Mouse (Mus musculus) MEL (cell line): ENCODE data around the gene Cyp2d26. TPM values are rescaled to one million over a fixed set of nuclear protein-coding genes. Genes with fewer than 3 reads are reported as not detected.
A peak's percentile ranks its signal among the peaks of the same experiment; 100 is the strongest.

ENCODE experiments used
- DNase-seq: peaks from one replicate; pipeline ENCODE4 v3.0.0; 2011; ENCODE audit warnings: low read depth, low spot score
- H3K27ac ChIP-seq: 2 replicates; pipeline ENCODE4 v1.5.1; 2012; ENCODE audit warnings: low read depth, mild to moderate bottlenecking, control low read depth, low read length, moderate library complexity; ENCODE audit not compliant: control insufficient read depth
- H3K27me3 ChIP-seq, 2 experiments: fragments of 150-350 bp in 1 of 2; sonication (generic) in 1 of 2; 2 replicates each; pipeline ENCODE4 v1.6.1; 2012; ENCODE audit warnings: low read length in 2 of 2, mild to moderate bottlenecking in 2 of 2, improper control_type of control experiment in 1 of 2, moderate library complexity in 1 of 2; ENCODE audit not compliant: insufficient read depth in 2 of 2, control insufficient read depth in 1 of 2
- H3K36me3 ChIP-seq, 2 experiments: 2 replicates each; pipeline ENCODE4 v1.6.1; 2012 to 2014; ENCODE audit warnings: low read length in 2 of 2, improper control_type of control experiment in 1 of 2, inconsistent platforms in 1 of 2, mild to moderate bottlenecking in 1 of 2; ENCODE audit not compliant: insufficient read depth in 2 of 2, control insufficient read depth in 1 of 2
- H3K4me1 ChIP-seq, 2 experiments: fragments of 150-350 bp in 1 of 2; sonication (generic) in 1 of 2; 2 replicates each; pipeline ENCODE4 v1.6.1; 2012; ENCODE audit warnings: low read length in 2 of 2, improper control_type of control experiment in 1 of 2, mild to moderate bottlenecking in 1 of 2; ENCODE audit not compliant: insufficient read depth in 2 of 2, control insufficient read depth in 1 of 2
- H3K4me3 ChIP-seq, 2 experiments: fragments of 150-350 bp in 1 of 2; sonication (generic) in 1 of 2; 2 replicates each; pipeline ENCODE4 v1.5.1; 2012; ENCODE audit warnings: low read depth in 2 of 2, low read length in 2 of 2, mild to moderate bottlenecking in 2 of 2, moderate library complexity in 2 of 2, control low read depth in 1 of 2, improper control_type of control experiment in 1 of 2; ENCODE audit not compliant: control insufficient read depth in 1 of 2, insufficient read depth in 1 of 2
- H3K79me2 ChIP-seq: 2 replicates; pipeline ENCODE4 v1.6.1; 2012; ENCODE audit warnings: mild to moderate bottlenecking, low read length, moderate library complexity; ENCODE audit not compliant: control insufficient read depth, poor library complexity, insufficient read depth
- H3K9ac ChIP-seq: 2 replicates; pipeline ENCODE4 v1.6.1; 2012; ENCODE audit warnings: low read depth, mild to moderate bottlenecking, control low read depth, low read length, moderate library complexity; ENCODE audit not compliant: control insufficient read depth, poor library complexity, severe bottlenecking
- H3K9me3 ChIP-seq: fragments of 150-350 bp; sonication (generic); replicated peaks from 2 replicates; pipeline ENCODE4 v1.6.1; 2012; ENCODE audit warnings: mild to moderate bottlenecking, low read length, improper control_type of control experiment, moderate library complexity; ENCODE audit not compliant: insufficient read depth
- BHLHE40 ChIP-seq: IDR thresholded peaks from 2 replicates; pipeline ENCODE4 v1.6.1; 2012; ENCODE audit warnings: low read depth, mild to moderate bottlenecking, inconsistent platforms, low read length, improper control_type of control experiment, borderline replicate concordance
- CHD1 ChIP-seq: IDR thresholded peaks from 2 replicates; pipeline ENCODE4 v1.6.1; 2012; ENCODE audit warnings: low read depth, mild to moderate bottlenecking, inconsistent platforms, low read length, improper control_type of control experiment
- CHD2 ChIP-seq: IDR thresholded peaks from 2 replicates; pipeline ENCODE4 v1.6.1; 2011; ENCODE audit warnings: low read length, improper control_type of control experiment
- CTCF ChIP-seq, 3 experiments: IDR thresholded peaks in 2 of 3; conservative IDR thresholded peaks in 1 of 3; 2 replicates each; pipeline ENCODE4 v1.5.1; 2011 to 2012; ENCODE audit warnings: low read length in 3 of 3, low read depth in 2 of 3, mild to moderate bottlenecking in 2 of 3, improper control_type of control experiment in 1 of 3, inconsistent platforms in 1 of 3, mixed read lengths in 1 of 3, moderate library complexity in 1 of 3; ENCODE audit not compliant: control insufficient read depth in 1 of 3, insufficient read depth in 1 of 3, poor library complexity in 1 of 3, severe bottlenecking in 1 of 3
- E2F4 ChIP-seq: IDR thresholded peaks from 2 replicates; pipeline ENCODE4 v1.6.1; 2011; ENCODE audit warnings: low read depth, low read length, improper control_type of control experiment, borderline replicate concordance
- ELF1 ChIP-seq: IDR thresholded peaks from 2 replicates; pipeline ENCODE4 v1.6.1; 2014; ENCODE audit warnings: low read depth, mild to moderate bottlenecking, inconsistent platforms, low read length, improper control_type of control experiment, moderate library complexity
- EP300 ChIP-seq, 2 experiments: IDR thresholded peaks; 2 replicates each; pipeline ENCODE4 v1.6.1; 2011; ENCODE audit warnings: improper control_type of control experiment in 2 of 2, low read length in 2 of 2, low read depth in 1 of 2, mild to moderate bottlenecking in 1 of 2
- ETS1 ChIP-seq: IDR thresholded peaks from 2 replicates; pipeline ENCODE4 v1.6.1; 2012; ENCODE audit warnings: low read depth, mild to moderate bottlenecking, inconsistent platforms, low read length, improper control_type of control experiment, moderate library complexity
- GABPA ChIP-seq: IDR thresholded peaks from 2 replicates; pipeline ENCODE4 v1.6.1; 2012; ENCODE audit warnings: low read depth, mild to moderate bottlenecking, inconsistent platforms, low read length, improper control_type of control experiment, moderate library complexity
- GATA1 ChIP-seq: IDR thresholded peaks from 2 replicates; pipeline ENCODE4 v1.6.1; 2011; ENCODE audit warnings: low read depth, low read length, improper control_type of control experiment
- HCFC1 ChIP-seq: IDR thresholded peaks from 2 replicates; pipeline ENCODE4 v1.6.1; 2012; ENCODE audit warnings: low read depth, mild to moderate bottlenecking, inconsistent platforms, low read length, improper control_type of control experiment, moderate library complexity
- JUND ChIP-seq: IDR thresholded peaks from 2 replicates; pipeline ENCODE4 v1.6.1; 2011; ENCODE audit warnings: low read depth, mild to moderate bottlenecking, improper control_type of control experiment, low read length
- KAT2A ChIP-seq: conservative IDR thresholded peaks from 2 replicates; pipeline ENCODE4 v1.6.1; 2012; ENCODE audit warnings: low read depth, low read length, improper control_type of control experiment, inconsistent platforms
- MAFK ChIP-seq: IDR thresholded peaks from 2 replicates; pipeline ENCODE4 v1.6.1; 2011; ENCODE audit warnings: low read depth, mild to moderate bottlenecking, low read length, improper control_type of control experiment, borderline replicate concordance
- MAX ChIP-seq: IDR thresholded peaks from 2 replicates; pipeline ENCODE4 v1.6.1; 2011; ENCODE audit warnings: low read length, improper control_type of control experiment
- MAZ ChIP-seq: IDR thresholded peaks from 2 replicates; pipeline ENCODE4 v1.6.1; 2012; ENCODE audit warnings: low read depth, mild to moderate bottlenecking, inconsistent platforms, low read length, improper control_type of control experiment
- MEF2A ChIP-seq: IDR thresholded peaks from 2 replicates; pipeline ENCODE4 v1.6.1; 2014; ENCODE audit warnings: low read depth, mild to moderate bottlenecking, inconsistent platforms, low read length, improper control_type of control experiment; ENCODE audit not compliant: poor library complexity, insufficient replicate concordance, severe bottlenecking; ENCODE audit errors: extremely low read depth
- MXI1 ChIP-seq: IDR thresholded peaks from 2 replicates; pipeline ENCODE4 v1.6.1; 2011; ENCODE audit warnings: mild to moderate bottlenecking, low read depth, low read length, improper control_type of control experiment
- MYB ChIP-seq: IDR thresholded peaks from 2 replicates; pipeline ENCODE4 v1.6.1; 2011; ENCODE audit warnings: mild to moderate bottlenecking, low read depth, low read length, improper control_type of control experiment
- MYC ChIP-seq: IDR thresholded peaks from 2 replicates; pipeline ENCODE4 v1.6.1; 2011; ENCODE audit warnings: low read depth, mild to moderate bottlenecking, low read length, improper control_type of control experiment, moderate library complexity
- NELFE ChIP-seq: IDR thresholded peaks from 2 replicates; pipeline ENCODE4 v1.6.1; 2011; ENCODE audit warnings: low read depth, low read length, improper control_type of control experiment
- POLR2A ChIP-seq, 2 experiments: IDR thresholded peaks; 2 replicates each; pipeline ENCODE4 v1.6.1; 2011 to 2012; ENCODE audit warnings: low read length in 2 of 2, mild to moderate bottlenecking in 2 of 2, control low read depth in 1 of 2, improper control_type of control experiment in 1 of 2, low read depth in 1 of 2, moderate library complexity in 1 of 2; ENCODE audit not compliant: control insufficient read depth in 1 of 2, insufficient read depth in 1 of 2, poor library complexity in 1 of 2
- POLR2AphosphoS5 ChIP-seq: IDR thresholded peaks from 2 replicates; pipeline ENCODE4 v1.6.1; 2012; ENCODE audit warnings: low read depth, borderline replicate concordance, mild to moderate bottlenecking, inconsistent platforms, low read length, moderate library complexity, mixed read lengths
- RAD21 ChIP-seq: IDR thresholded peaks from 2 replicates; pipeline ENCODE4 v1.6.1; 2011; ENCODE audit warnings: mild to moderate bottlenecking, low read depth, low read length, improper control_type of control experiment
- RCOR1 ChIP-seq: IDR thresholded peaks from 2 replicates; pipeline ENCODE4 v1.6.1; 2012; ENCODE audit warnings: low read depth, mild to moderate bottlenecking, inconsistent platforms, low read length, improper control_type of control experiment
- SIN3A ChIP-seq: IDR thresholded peaks from 2 replicates; pipeline ENCODE4 v1.6.1; 2012; ENCODE audit warnings: low read length, improper control_type of control experiment, inconsistent platforms
- SMC3 ChIP-seq: IDR thresholded peaks from 2 replicates; pipeline ENCODE4 v1.6.1; 2011; ENCODE audit warnings: low read depth, low read length, improper control_type of control experiment
- TAL1 ChIP-seq: IDR thresholded peaks from 2 replicates; pipeline ENCODE4 v1.6.1; 2012; ENCODE audit warnings: mild to moderate bottlenecking, inconsistent platforms, low read length, moderate library complexity, mixed read lengths
- TBP ChIP-seq: IDR thresholded peaks from 2 replicates; pipeline ENCODE4 v1.8.0; 2011; ENCODE audit warnings: low read depth, low read length, improper control_type of control experiment
- TCF12 ChIP-seq: IDR thresholded peaks from 2 replicates; pipeline ENCODE4 v1.6.1; 2014; ENCODE audit warnings: low read depth, mild to moderate bottlenecking, inconsistent platforms, low read length, improper control_type of control experiment, moderate library complexity
- UBTF ChIP-seq: IDR thresholded peaks from 2 replicates; pipeline ENCODE4 v1.6.1; 2012; ENCODE audit warnings: low read depth, mild to moderate bottlenecking, inconsistent platforms, low read length, improper control_type of control experiment, moderate library complexity, borderline replicate concordance; ENCODE audit not compliant: insufficient read depth
- USF2 ChIP-seq, 2 experiments: IDR thresholded peaks; 2 replicates each; pipeline ENCODE4 v1.6.1; 2011 to 2012; ENCODE audit warnings: improper control_type of control experiment in 2 of 2, low read length in 2 of 2, borderline replicate concordance in 1 of 2, inconsistent platforms in 1 of 2, low read depth in 1 of 2, mild to moderate bottlenecking in 1 of 2; ENCODE audit not compliant: insufficient read depth in 1 of 2
- ZC3H11A ChIP-seq: IDR thresholded peaks from 2 replicates; pipeline ENCODE4 v1.6.1; 2012; ENCODE audit warnings: low read depth, mild to moderate bottlenecking, inconsistent platforms, low read length, improper control_type of control experiment
- ZKSCAN1 ChIP-seq: IDR thresholded peaks from 2 replicates; pipeline ENCODE4 v1.6.1; 2012; ENCODE audit warnings: low read depth, mild to moderate bottlenecking, inconsistent platforms, low read length, improper control_type of control experiment, moderate library complexity
- ZMIZ1 ChIP-seq: IDR thresholded peaks from 2 replicates; pipeline ENCODE4 v1.6.1; 2012; ENCODE audit warnings: low read depth, mild to moderate bottlenecking, inconsistent platforms, low read length, improper control_type of control experiment, moderate library complexity
- ZNF384 ChIP-seq: IDR thresholded peaks from 2 replicates; pipeline ENCODE4 v1.6.1; 2012; ENCODE audit warnings: low read depth, mild to moderate bottlenecking, inconsistent platforms, low read length, improper control_type of control experiment
- polyA plus RNA-seq, 2 experiments: library from polyadenylated mRNA; stranded (reverse) in 1 of 2; unstranded in 1 of 2; fragments of >175 nt in 1 of 2; fragments of >200 nt in 1 of 2; gene quantifications; 2 replicates each; pipeline versions ENCODE4 v1.2.1 to v1.2.4; 2012; ENCODE audit warnings: low replicate concordance in 2 of 2, low read depth in 1 of 2; ENCODE audit not compliant: insufficient read length in 2 of 2, insufficient read depth in 1 of 2, missing spikeins in 1 of 2
- total RNA-seq: library from RNA; depleted of rRNA; stranded (reverse); fragments of 300-350 nt; gene quantifications from 2 replicates; pipeline ENCODE4 v1.2.3, GENCODE M21; 2012

Gene Cyp2d26
- total and polyA plus RNA-seq, 3 experiments: not detected

DNA sequence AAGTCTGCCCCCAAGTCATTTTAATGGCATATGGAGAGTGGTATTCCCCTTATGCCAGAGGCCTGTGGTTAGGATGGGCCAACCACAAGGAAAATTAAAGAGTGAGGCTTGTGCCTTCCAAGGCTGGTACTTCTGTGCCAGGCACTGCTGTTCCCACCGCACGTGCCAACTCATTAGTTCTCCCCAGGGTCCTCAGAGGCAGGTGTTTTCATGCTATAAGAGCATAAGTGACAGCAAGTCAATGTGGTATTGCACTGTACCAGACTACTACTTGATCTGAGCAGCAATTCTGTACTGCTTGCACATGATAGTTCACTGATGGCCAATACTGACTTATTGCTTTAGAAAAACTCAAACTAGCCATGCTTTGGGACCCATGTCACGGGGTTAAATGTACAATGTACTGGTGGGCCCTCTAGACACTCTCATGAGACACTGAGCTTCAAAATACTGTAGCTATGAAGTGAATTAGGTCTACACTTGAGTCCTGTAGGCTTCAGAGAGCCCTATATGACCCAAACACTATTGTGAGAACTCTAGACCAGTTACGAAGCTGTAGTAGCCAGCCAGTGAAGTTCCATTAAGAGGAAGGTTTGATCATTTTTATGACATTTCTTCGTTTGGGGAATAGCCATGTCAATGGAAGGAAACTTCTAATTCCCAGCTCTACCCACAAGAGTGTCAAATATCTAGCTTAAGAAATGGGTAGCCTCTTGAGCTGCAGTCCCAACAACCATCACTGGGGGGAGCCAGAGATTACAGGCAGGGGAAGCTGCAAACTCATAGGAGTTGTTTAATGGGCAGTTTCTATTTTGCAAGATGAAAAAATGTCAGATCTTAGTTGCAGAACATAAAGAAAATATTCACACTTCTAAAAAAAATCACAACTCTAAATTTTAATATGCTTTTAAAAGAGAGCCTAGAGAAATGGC, 10.9 kb upstream of the Cyp2d26 start:
- DNase-seq: peak; percentile 84
- Histone ChIP-seq H3K9ac (no peak overlapping the region), H3K27me3 (no peaks in the 10 kb centered on the region), H3K4me1 (peaks cover 4 to 6% of the 10 kb centered on the region in 2 experiments; a peak in 3 of 4 replicates), H3K4me3 (no peak overlapping the region), H3K27ac (no peak overlapping the region), H3K9me3 (no peaks in the 10 kb centered on the region), H3K36me3 (peaks cover 0 to 13% of the 10 kb centered on the region in 2 experiments; a peak in 2 of 4 replicates), H3K79me2 (no peaks in the 10 kb centered on the region)
- TF ChIP-seq MAX (no peak), TAL1 (no peak), CHD1 (no peak), RAD21 (peak; percentile 98), CTCF (IDR thresholded peaks at IDR 0.05 in 2 of 3, conservative IDR thresholded peaks at IDR 0.05 in 1 of 3; ENCODE audit: control insufficient read depth in 1 of 3, insufficient read depth in 1 of 3, low read depth in 2 of 3, low read length in 3 of 3, poor library complexity in 1 of 3, severe bottlenecking in 1 of 3) (peak; percentile 81 to 95 (median 92)), JUND (no peak), ZKSCAN1 (no peak), EP300 (IDR thresholded peaks at IDR 0.05; ENCODE audit: low read depth in 1 of 2, low read length in 2 of 2) (no peak), NELFE (no peak), TCF12 (no peak), TBP (no peak), GATA1 (no peak), BHLHE40 (no peak), ETS1 (no peak), RCOR1 (no peak), KAT2A (no peak), E2F4 (no peak), MEF2A (no peak), MAZ (no peak; the same call in 1 of the 2 replicates), MAFK (no peak), POLR2AphosphoS5 (no peak), SIN3A (peak; percentile 47; the same call in 1 of the 2 replicates), HCFC1 (no peak), UBTF (no peak), MYB (no peak), ELF1 (no peak), MXI1 (no peak), POLR2A (IDR thresholded peaks at IDR 0.05; ENCODE audit: control insufficient read depth in 1 of 2, insufficient read depth in 1 of 2, low read depth in 1 of 2, low read length in 2 of 2, poor library complexity in 1 of 2) (no peak), ZNF384 (0 out of 2 replicates have a peak, but pooled peaks have one; percentile 42), MYC (no peak), SMC3 (peak; percentile 97), GABPA (no peak), USF2 (IDR thresholded peaks at IDR 0.05; ENCODE audit: borderline replicate concordance in 1 of 2, insufficient read depth in 1 of 2, low read depth in 1 of 2, low read length in 2 of 2) (no peak), ZMIZ1 (no peak), ZC3H11A (peak; percentile 91), CHD2 (no peak)
